Mouse (Mus musculus) liver (tissue): ENCODE data around the gene Atf3.
A peak's percentile ranks its signal among the peaks of the same experiment; 100 is the strongest.

Experiments
- DNase-seq: peaks from one replicate; pipeline ENCODE4 v3.0.0-alpha.2; 2020; ENCODE audit warnings: mixed read lengths

Gene Atf3

DNA sequence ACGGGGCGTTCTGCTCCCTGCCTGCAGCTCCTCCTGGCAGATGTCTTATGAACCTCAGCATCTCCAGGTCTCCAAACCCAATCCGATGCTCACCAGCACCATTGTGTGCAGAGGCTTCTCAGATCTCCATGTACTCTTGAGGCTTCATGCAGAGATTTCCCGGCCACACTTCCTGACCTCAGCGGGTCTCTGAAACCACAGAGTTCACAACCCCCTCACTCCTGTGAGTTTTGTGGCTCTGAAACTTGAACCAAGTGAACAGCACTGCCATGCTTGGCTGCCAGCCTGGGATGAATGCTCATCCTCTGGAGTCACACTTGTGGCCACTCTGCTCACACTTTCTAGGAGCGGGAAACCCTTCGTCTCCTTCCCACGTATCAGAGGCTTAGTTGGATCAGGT, 76.9 kb downstream of the Atf3 start:
- no peak for DNase-seq

GRCm38 (mm10) chr1:191138874-191139495, 78.9 kb downstream of the Atf3 start:
- DNase-seq = no peak

DNA sequence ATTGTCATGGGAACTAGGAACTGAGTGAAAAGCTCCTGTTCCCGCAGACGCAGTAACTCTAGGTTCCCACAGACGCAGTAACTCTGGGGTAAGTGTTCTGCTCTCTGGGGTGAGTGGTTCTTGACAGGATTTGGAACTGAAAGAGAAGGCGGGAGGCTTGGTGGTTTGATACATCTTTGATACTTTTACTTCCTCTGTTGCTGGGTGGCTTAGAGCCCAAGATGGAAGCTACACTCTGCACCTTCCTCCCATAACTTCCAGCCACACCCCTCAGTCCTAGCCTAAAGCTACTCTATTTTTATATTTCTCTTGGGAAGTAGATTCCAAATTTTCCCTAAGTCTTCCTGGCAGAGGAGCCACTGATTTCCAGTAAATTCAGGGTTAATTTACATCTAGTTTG, 79.4 kb downstream of the Atf3 start:
- no peak for DNase-seq

DNA sequence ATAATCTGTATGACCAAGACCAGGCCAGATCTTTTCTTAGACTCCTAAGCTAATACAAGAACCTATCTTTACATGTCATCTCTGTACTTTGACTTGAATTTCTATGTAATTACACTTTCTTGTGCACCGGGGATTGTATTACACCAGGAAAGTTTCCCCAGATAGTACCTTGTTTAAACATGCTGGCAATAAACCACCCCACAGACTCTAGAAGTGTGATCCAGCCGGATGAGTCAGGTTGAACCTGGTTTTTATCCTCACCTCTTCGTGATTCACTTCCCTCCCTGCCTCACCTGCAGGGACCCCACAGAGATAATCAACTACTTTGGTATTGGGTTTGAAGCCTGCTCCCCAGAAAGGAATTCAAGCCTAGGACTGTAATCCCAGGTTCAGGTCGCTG, 82.4 kb downstream of the Atf3 start:
- no peak for DNase-seq

DNA sequence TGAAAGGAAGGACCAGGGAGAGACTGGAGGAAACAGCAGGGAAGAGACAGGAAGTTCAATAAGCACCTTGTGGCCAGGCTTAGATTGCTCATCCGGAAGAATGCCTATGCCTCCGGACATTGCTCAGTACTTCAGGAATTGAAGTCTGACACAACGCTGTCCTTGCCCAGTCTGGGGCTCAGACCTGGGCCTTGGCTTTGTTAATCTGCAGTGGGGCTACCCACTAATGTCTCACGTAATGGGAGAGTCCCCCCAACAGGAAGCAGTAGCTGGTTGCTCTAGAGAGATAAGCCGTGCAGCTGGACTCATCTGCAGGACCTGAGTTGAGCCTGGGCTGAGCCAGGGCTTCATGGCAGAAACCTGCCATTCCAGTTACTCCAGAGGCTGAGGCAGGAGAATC, 84.9 kb downstream of the Atf3 start:
- DNase-seq = peak; percentile 24

GRCm38 (mm10) chr1:191132240-191132639, 85.6 kb downstream of the Atf3 start:
- no peak for DNase-seq

DNA sequence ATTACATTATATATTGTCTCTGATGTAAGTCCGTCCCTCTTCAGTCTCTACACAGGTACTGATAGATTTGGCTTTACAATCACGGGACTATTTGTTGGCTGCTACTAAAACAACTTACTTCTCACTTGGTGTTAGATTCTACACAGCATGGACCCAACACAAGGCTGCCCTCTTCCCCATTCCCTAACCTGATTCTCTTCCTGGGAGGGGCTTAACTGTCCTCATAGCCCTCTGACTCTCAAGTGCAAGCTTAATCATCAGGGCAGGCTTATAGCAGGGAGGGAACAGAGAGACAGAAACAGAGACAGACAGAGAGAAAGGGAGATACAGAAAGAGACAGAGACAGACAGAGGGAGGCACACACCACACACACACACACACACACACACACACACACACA, 86.1 kb downstream of the Atf3 start:
- no peak for DNase-seq

DNA sequence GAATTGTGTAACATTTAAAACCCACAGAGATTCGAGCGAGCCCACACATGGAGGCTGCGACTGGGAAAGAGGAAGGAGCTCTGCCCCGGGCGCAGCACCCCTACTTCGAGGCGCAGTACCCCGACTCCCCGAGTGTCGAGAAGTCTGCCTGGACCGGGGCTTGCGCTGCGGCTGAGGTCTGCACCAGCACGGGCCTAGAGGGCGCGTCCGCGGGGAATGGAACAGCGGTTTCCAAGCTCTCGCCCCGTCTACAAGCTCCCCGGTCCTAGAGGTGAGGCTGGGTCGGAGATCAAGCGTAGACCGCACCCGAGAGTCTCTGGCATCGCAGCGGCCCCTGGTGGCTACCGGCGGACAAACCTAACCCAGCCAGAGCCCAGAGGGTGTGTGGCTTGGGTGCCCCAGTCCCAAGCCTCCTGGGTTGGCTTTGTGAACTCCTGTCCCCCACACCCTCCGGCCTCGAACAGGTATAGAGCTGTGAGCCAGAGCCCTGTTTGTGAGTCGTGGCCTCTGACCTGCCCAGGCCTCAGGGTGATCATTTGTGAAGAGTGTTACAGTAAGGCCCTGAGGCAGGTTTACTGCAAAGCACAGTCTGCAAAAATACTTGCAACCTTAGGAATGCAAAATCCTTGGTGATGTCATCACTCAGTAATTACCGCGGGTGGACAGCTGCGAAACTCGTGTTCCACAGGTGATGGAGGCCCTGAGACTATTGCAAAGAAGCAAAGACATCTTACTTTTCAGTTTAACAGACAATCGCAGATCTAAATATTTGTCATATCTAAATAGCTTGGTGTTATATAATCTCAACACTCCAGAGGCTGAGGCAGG, 91.8 kb downstream of the Atf3 start:
- peak; percentile 75 for DNase-seq

DNA sequence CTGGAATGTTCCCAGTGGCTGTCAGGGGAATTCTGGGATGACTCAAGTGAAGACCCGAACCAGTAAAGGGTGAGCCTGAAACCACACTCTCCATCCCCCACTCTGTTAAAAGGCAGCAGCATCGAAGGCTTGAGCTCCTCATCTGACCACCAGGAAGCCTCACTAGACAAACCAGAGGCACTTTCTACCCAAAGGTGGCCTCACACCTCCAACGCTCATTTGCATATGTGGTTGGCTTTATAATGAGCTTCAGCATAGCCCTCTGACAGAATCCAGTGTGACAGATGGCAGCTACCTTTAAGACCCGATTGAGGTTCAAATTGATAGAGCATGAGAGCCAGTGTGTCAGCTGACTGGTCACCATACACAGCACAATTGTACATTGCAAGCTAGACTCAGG, 93.6 kb downstream of the Atf3 start:
- no peak for DNase-seq

DNA sequence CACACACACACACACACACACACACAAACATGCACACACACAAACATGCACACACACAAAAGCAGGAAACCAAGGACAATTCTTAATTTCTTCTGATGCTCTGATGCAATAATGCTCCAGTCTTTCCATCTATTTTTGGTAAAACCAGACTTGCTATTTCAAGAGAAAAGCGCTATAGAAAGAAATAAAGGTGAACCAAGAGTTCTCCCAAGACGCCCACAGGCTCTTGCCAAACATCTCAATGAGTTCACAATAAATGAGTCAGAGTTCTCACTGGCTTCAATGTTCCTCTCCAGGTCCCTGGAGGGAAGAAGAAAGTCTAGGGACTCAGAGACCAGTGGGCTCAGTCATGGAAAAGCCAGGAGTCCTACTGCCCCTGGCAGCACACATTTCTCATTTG, 94.1 kb downstream of the Atf3 start:
- DNase-seq = no peak

GRCm38 (mm10) chr1:191122744-191123143, 95.1 kb downstream of the Atf3 start:
- no peak for DNase-seq
